Mouse (Mus musculus) left cerebral cortex, postnatal 36 days (tissue): ENCODE data around the gene Ckm. TPM values are rescaled to one million over a fixed set of nuclear protein-coding genes. Genes with fewer than 3 reads are reported as not detected.
A peak's percentile ranks its signal among the peaks of the same experiment; 100 is the strongest.

Experiments used
- DNase-seq, 2 experiments: peaks; one replicate each; pipeline ENCODE4 v3.0.0; 2021 to 2022; ENCODE audit warnings: low spot score in 2 of 2, mixed read lengths in 1 of 2
- intact Hi-C: fragments of 180-260 bp; cut with DNase I; formaldehyde crosslinking; loops from one replicate; pipeline ENCODE4 v1.15.1; 2025
- total RNA-seq, 2 experiments: library from RNA; stranded (reverse); gene quantifications; 2 replicates each; pipeline ENCODE4 v1.2.3; 2021

Ckm gene
- total RNA-seq, 2 experiments from 2014 or later = 0.35 to 0.41 TPM

DNA sequence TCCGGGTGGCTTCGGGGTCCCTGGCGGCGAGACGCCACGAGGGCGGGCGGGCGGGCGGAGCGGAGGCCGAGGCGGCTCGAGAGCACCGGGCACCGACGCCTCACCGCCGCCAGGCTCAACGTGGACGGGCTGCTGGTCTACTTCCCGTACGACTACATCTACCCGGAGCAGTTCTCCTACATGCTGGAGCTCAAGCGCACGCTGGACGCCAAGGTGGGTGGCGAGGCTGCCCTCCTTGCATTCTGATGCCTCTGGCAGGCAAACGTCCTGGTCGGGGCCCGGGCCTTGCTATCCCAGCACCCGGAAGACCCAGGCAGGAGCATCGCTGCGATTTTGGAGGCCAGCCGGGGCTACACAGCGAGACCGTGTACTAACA lies 22.4 kb upstream of the Ckm start:
- intact Hi-C loops = no loop called here
- DNase-seq = no peak

DNA sequence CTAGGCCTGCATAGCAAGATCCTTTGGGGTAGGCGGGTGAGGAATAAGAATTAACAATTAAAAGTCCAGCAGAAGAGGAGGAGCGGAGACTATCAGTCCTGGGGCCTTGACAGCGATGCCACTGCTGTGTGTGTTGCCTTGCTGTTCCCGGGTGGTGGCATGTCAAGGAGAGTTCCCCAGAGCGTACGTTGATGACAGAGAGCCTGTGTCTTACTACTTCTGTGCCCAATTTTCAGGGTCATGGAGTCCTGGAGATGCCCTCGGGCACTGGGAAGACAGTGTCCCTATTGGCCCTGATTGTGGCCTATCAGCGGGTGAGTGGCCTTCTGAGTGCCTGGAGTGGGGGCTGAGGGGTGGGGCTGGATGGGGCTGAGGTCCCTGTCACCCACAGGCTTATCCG lies 20.9 kb upstream of the Ckm start:
- intact Hi-C loops = no loop called here
- DNase-seq = no peak

DNA sequence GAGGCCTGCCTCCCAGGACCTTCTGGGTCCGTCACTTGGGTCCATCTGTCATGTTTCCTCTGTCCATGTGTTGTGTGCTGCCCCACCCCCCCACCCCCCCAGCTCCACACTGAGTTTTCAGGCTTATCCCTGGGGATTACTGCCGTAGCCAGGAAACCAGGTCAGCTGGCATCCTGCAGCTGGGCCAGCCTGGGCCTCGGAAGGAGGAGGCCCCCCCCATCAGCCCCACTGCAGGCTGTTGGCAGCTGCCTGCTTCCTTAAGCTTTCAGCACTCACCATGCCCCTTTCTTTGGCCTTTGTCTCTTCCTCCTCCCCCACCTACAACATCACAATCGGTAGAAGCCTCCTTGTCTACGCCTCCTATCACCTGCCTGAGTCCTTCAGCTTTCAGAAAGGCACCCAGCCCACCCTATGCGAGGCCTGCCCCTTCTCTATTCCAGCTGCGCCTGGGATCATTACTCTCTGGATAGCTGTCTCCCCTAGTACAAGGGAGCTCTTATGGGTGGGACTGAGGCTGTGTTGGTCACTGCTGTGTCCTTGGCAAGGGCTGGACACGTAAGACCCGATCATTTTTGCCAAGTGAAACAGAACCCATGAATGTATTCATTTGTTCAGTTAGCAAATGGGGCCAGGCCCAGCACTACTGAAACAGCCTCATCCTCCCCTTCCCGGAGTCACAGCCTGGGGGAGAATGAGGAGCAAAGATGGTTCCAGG lies 15.7 kb upstream of the Ckm start:
- intact Hi-C loops = no loop called here
- no peak for DNase-seq

DNA sequence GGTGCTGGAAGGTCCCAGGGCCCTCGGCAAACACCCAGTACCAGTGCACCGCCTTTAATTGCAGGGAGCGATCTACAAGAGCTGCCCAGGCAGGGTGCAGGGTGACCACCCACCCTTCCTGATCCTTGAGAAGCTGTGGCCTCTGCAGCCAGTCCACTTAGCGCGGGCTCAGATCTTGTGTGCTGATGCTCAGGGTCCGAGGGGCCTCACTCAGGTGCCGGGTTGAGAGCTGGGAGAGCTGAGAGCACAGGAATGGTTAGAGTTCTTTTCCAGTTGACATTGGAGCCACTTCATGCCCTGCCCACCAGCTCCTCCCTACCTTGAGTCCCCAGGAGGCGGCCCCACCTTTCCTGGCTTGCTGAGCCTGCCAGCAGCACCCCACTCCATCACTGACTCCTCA lies 10.1 kb upstream of the Ckm start:
- no peak for DNase-seq
- intact Hi-C loops = no loop called here

DNA sequence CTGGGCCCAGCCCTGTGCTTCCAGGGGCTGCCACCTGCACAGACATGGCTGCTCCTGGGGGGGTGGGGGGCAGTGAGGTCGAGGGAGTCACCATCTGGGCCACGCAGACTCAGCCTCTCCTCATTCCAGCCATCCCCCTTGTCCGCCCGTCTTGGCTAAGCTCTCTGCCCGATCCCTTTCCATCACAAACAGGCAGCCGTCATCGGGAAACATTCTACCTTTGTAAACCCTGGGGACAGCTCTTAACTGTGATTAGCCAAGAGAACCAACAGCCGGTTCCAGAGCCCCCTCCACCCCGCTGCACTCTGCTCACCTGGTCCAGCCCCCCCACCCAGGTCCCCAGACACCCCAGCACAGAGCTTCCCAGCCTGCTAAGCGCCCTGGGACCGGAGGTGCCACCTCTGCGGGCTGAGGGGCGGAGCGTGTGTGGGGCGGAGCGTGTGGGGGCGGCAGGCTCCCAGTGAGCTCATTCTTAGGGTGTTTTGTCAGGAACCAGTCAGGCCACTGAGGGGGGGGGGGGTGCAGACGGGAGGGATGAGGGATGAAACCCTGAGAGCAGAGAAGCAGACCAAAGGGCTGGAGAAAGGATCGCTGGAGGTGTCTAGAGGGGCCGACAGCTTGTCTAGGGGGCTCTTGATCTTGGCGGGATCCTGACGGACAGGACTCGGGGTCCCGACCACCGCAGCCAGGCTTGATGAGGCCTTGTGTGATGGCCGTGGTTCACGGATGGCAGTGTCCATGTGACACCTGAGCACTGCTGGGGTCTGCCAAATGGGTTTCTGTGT lies 4.9 kb upstream of the Ckm start:
- no peak for DNase-seq
- intact Hi-C loops = no loop called here

DNA sequence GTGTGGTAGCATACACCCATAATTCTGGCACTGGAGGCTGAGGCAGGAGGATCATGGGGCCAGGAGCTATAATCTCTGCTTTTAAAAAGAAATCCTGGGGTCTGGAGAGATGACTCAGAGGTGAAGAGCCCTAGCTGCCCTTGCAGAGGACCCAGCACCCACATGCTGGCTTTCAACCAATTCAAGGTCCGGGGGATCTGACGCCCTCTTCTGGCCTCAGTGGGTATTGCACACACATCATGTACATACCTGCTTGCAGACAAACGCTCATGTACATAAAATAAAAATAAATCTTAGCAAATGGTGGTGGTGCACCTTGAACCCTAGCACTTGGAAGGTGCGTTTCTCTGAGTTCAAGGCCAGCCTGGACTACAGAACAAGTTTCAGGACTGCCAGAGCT lies 3.6 kb upstream of the Ckm start:
- no peak for DNase-seq
- intact Hi-C loops = no loop called here

DNA sequence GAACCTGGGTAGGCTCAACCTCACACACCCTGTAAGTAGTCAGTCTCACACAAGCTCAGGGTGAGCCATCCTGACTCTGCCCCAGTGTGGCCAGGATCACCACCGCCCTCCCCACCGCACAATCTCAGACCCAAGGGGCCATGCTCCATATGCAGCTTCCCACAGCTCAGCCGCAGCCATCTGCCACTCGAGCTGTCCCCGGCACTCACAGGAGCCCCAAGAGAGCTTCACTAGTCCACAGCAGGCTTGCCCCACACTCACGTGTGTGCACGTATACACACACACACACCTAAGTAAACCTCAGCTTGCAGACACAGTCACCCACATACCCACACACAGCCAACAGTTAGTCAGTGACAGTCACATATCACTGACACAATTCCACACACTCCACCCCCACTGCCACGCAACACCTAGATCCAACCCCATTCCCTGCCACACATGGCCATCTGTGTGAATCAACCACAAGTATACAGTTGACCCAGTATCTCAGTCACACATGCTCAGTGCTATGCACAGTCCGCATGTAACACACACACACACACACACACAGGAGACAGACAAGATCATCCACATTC lies 2.0 kb upstream of the Ckm start:
- no peak for DNase-seq
- intact Hi-C loops = no loop called here

DNA sequence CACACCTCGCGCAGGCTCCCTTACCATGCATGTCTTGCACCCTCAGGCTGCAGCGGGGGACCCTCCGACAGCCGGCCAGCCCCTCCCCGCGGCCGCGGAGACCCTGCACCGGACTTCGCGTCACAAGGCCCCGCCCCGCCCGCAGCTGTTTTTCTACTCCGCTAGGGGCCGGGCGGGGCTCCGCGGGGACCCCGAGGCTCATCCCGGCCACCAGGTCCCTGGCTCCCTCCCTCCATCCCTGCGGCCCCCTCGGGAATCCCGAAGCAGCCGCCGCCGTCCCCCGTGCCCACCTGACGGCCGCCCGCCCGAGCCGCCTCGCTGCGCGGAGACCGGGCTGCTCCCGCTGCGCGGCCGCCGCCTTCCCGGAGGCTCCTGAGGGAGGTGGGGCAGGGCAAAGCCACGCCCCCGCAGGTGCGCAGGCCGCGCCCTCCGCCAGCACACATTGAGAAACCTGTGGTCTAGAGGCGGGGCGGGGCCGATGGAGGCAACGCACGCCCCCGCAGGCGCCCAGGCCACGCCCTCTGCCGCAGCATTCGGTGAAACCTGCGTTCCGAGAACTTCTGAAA lies 762 bp upstream of the Ckm start, which contains the start of gene Klc3:
Gene Klc3 (minus strand): TSS at position 374 of the 566 bp plus-strand sequence.
- no peak for DNase-seq
- intact Hi-C loops = no loop called here

DNA sequence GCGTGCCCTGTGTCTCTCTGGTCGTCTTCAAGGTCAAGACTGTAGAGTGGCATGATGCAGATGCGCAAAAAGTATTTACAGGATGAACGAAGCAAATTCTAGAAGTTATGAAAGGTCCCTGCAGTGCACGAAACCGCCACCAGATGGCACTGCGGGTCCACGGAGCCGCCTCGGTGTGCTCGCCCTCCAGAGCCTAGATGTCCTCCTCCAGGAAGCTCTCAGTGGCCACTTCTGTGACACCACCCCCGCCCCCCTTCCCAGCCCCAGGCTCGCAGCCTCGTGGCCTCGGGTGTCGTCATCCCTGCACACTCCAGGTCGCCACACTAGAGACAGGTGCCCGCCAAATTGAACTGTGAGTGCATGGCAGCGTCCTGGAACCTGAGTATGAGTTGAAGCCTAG lies 841 bp downstream of the Ckm start:
- intact Hi-C loops = no loop called here
- peak; percentile 65 to 75 for DNase-seq

DNA sequence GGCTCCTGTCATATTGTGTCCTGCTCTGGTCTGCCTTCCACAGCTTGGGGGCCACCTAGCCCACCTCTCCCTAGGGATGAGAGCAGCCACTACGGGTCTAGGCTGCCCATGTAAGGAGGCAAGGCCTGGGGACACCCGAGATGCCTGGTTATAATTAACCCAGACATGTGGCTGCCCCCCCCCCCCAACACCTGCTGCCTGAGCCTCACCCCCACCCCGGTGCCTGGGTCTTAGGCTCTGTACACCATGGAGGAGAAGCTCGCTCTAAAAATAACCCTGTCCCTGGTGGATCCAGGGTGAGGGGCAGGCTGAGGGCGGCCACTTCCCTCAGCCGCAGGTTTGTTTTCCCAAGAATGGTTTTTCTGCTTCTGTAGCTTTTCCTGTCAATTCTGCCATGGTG lies 5.2 kb downstream of the Ckm start:
- intact Hi-C loops = no loop called here

DNA sequence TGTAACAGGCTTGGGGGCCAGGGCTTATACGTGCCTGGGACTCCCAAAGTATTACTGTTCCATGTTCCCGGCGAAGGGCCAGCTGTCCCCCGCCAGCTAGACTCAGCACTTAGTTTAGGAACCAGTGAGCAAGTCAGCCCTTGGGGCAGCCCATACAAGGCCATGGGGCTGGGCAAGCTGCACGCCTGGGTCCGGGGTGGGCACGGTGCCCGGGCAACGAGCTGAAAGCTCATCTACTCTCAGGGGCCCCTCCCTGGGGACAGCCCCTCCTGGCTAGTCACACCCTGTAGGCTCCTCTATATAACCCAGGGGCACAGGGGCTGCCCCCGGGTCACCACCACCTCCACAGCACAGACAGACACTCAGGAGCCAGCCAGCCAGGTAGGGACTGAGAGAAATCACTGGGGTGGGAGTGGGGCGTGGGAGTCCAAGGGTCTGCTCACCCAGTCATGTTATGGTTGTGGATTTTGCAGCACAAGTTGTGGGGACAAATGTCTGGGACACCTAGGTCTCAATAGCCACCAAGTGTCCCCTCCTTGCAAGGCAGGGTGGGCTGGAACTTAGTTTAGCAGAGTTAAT lies 6.3 kb downstream of the Ckm start:
- DNase-seq = no peak
- intact Hi-C loops = no loop called here

More for the DNA sequence above, 5.2 kb downstream of the Ckm start:
- DNase-seq = no peak

DNA sequence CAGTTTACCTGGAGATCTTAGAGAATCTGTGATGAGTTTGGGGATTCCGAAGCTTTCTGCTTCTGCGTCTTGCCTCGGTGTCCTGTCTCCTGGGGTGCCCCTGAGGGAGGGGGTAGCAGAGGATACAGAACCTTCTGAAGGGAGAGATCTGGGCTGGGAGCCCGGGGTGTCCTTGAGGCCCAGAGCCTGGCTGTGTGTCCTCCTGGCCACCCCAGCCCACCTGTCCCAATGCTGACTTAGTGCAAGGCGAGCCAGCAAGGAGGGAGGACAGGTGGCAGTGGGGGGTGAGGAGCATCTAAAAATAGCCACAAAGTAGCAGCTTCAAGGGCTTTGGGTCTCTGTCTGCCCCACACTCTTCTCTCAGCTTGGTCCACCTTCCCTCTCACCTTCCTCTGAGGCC lies 7.2 kb downstream of the Ckm start:
- intact Hi-C loops = no loop called here
- no peak for DNase-seq

DNA sequence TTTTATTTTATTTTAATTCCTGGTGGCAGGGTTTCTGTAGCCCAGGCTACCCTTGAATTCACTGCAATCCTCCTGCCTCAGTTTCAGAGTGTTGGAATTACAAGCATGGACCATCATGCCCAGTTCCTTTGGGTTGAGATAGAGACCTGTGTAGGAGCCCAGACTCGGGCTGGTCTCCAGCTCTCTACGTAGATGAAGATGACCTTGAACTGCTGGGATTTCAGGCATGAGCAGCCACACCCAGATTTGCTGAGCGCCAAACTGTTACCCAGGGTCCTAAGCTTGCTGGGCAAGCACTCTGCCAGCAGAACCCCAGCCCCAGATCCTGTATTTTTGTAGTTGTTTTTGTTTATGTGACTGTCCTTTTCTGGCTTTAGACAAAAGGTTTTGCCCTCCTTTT lies 8.9 kb downstream of the Ckm start:
- intact Hi-C loops = no loop called here
- no peak for DNase-seq

DNA sequence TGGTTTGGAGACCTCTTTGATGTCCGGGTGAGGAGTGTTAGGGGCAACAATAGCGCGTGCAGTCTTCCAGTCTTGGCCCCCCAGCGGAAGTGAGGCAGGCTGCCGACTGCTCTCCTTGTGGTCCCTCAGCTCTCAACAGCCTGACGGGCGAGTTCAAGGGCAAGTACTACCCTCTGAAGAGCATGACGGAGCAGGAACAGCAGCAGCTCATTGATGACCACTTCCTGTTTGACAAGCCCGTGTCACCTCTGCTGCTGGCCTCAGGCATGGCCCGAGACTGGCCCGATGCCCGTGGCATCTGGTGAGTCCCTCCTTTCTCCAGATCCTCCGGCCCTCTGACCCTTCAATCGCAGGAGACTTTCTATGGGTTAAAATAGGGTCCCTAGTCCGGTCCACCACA lies 12.0 kb downstream of the Ckm start:
- DNase-seq = no peak
- intact Hi-C loops = no loop called here

DNA sequence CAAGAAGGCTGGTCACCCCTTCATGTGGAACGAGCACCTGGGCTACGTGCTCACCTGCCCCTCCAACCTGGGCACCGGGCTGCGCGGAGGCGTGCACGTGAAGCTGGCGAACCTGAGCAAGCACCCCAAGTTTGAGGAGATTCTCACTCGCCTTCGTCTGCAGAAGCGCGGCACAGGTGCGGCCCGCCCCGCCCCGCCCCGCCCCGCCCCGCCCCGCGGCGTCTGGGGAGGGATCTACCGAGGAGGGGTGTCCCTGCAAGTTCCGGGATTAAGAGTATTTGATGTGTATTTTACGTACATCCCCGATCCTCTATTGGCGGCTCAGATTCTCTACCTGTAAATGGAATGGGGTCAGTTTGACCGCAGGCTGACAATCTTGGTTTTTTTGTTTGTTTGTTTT lies 15.5 kb downstream of the Ckm start:
- DNase-seq = no peak
- intact Hi-C loops = no loop called here

DNA sequence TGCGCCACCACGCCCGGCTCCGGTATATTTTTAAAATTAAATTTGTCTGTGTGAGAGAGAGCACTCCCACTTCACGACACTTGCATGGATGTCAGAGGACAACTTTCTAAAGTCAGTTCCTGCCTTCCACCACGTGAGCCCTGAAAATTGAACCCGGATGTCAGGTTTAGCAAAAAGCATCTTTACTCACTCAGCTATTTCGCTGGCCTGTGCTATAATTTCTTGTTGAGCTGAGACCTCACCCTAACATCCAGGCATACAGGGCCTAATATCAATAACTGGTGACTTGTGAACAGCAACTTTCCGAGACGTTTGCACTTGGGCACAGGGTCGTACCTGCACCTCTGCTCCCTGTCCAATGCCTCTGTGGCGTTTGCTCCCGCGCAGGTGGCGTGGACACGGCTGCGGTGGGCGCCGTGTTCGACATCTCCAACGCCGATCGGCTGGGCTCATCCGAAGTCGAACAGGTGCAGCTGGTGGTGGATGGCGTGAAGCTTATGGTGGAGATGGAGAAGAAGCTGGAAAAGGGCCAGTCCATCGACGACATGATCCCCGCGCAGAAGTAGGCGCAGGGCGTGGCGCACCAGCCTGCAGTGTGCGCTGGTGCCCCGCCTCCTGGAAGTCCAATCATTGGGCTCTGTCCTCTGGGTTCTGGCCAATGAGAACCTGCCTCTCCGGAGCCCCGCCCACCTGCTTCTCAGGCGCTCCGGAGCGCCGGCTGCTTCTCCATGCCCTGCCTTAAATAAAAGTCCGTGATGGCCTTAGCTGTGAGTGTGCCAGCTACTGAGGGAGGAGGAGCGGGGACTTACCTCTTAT lies 16.5 kb downstream of the Ckm start:
- DNase-seq = peak; percentile 86 to 87
- intact Hi-C loops = no loop called here

DNA sequence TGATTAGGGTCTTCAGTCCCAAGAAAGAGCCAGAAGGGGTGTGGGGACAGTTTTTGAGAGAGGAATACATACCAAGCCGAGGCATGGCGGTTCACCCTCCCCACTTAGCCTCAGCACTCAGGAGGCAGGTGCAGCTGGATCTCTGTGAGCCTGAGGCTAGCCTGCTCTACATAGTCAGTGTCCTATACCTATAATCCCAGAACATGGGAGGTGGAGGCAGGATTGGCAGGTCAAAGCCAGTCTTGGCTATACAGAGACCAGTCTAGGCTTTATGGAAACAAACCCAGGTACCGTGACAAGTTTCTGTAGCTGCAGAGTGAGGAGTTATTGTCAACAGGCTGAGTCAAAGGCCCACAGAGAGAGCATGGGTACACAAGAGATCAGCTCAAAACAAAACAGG lies 18.5 kb downstream of the Ckm start:
- intact Hi-C loops = no loop called here
- DNase-seq = no peak

DNA sequence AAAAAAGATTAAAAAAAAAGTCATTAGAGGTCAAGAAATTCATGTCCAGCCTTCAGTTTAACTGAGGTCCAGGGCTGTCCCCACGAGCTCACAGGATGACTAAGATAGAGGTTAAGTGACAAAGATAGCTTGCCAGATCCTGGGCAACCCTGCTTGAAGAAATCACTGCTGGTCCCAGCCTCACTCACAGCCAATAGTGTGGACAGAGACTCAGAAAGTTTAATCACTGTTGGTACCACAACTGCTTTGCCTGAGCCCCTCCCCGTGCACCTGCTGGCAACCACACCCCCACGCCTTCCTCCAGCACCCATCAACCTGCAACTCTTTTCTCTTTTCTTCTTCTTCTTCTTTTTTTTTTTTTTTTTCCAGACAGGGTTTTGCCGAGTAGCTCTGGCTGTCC lies 19.5 kb downstream of the Ckm start:
- DNase-seq = no peak
- intact Hi-C loops = no loop called here

DNA sequence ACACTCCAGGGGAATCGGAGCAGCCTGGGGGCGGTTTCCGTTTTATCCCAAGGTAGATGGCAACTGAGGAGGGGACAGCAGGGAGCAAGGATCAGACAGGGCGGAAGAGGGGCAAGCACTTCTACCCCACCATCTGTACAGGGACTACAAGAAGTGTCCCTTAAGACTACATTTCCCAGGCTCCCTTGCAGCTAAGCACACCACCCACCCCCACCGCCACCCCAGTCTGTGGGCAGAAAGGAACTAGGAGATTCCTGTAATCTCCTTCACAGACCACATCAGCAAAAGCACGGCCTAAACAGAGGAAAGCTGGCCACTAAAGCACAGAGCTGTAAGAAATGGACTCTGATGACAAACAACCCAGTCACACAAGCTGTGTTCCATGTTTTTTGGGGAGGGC lies 21.8 kb downstream of the Ckm start:
- peak; percentile 47 to 56 for DNase-seq
- intact Hi-C loops = no loop called here

DNA sequence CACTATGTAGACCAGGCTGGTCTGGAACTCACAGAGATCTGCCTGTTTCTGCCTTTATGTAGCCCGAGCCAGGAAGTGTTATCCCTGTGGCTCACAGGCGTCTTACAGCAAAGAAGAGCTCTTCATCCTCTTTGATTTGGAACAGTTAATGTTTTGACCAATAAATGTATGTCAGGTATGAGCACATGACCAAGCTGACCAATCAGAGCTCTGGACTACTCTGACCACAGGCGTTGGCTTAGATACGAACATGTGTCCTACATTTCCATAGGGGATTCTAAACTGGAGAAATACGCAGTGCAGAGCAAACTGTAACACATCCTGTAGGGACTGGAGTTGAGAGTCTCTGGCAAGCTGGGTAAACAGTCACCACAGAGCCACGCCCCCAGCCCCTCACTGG lies 22.3 kb downstream of the Ckm start:
- no peak for DNase-seq
- intact Hi-C loops = no loop called here
